Mouse (Mus musculus) embryonic facial prominence, embryonic 14.5 days (tissue): Measurements from ENCODE around the gene Cep170. TPM values are rescaled to one million over a fixed set of nuclear protein-coding genes. Genes with fewer than 3 reads are reported as not detected.

ENCODE experiments used
- ATAC-seq: fragments of 200-750 bp; cut with Nextera tagmentation; 2 replicates; pipeline ENCODE4 v1.8.0; 2017; ENCODE audit warnings: low read depth, moderate number of reproducible peaks, moderate TSS enrichment
- DNase-seq: peaks from one replicate; pipeline ENCODE4 v3.0.0-alpha.2; 2015; ENCODE audit warnings: low spot score
- H3K27ac ChIP-seq: fragments of 300-500 bp; sonication (generic); replicated peaks from 2 replicates; pipeline ENCODE4 v1.5.1; 2014; ENCODE audit warnings: low read depth, mild to moderate bottlenecking, low read length, moderate library complexity
- H3K27me3 ChIP-seq: fragments of 300-500 bp; sonication (generic); replicated peaks from 2 replicates; pipeline ENCODE4 v1.6.1; 2014; ENCODE audit warnings: low read length; ENCODE audit not compliant: control insufficient read depth, insufficient read depth
- H3K36me3 ChIP-seq: fragments of 300-500 bp; sonication (generic); 2 replicates; pipeline ENCODE4 v1.6.1; 2014; ENCODE audit warnings: low read length, mixed read lengths; ENCODE audit not compliant: control insufficient read depth, insufficient read depth
- H3K4me1 ChIP-seq: fragments of 300-500 bp; sonication (generic); 2 replicates; pipeline ENCODE4 v1.6.1; 2014; ENCODE audit warnings: antibody characterized with exemption, low read length; ENCODE audit not compliant: control insufficient read depth, insufficient read depth
- H3K4me2 ChIP-seq: fragments of 300-500 bp; sonication (generic); 2 replicates; pipeline ENCODE4 v1.6.1; 2014; ENCODE audit warnings: low read depth, mild to moderate bottlenecking, low read length, moderate library complexity, mixed read lengths
- H3K4me3 ChIP-seq: fragments of 300-500 bp; sonication (generic); 2 replicates; pipeline ENCODE4 v1.5.1; 2014; ENCODE audit warnings: low read depth, mild to moderate bottlenecking, low read length
- H3K9ac ChIP-seq: fragments of 300-500 bp; sonication (generic); 2 replicates; pipeline ENCODE4 v1.6.1; 2014; ENCODE audit warnings: low read depth, mild to moderate bottlenecking, low read length, moderate library complexity, mixed read lengths
- H3K9me3 ChIP-seq: fragments of 300-500 bp; sonication (generic); 2 replicates; pipeline ENCODE4 v1.6.1; 2016; ENCODE audit warnings: low read length; ENCODE audit not compliant: control insufficient read depth
- WGBS: fragments of 180-500 bp; shearing (Covaris S2); extraction: QIAGEN DNeasy Blood & Tissue Kit; methylation state at CpG from one replicate; pipeline ENCODE4 v1.1.7; 2014; 5-methylcytosine and 5-hydroxymethylcytosine counted together
- polyA plus RNA-seq: library from polyadenylated mRNA; unstranded; fragments of >200 nt; fragmentation: Nextera tagmentation; extraction: Ambion mirVana; gene quantifications from 2 replicates; pipeline ENCODE4 v1.2.1, GENCODE M21; 2014

Cep170 gene
- polyA plus RNA-seq, 1 experiment from 2014 or later = 36.0 TPM

- Histone ChIP-seq H3K9ac (no peak overlapping the region), H3K4me3 (no peak overlapping the region), H3K4me1 (peaks cover 21% of the 10 kb centered on the region), H3K36me3 (no peaks in the 10 kb centered on the region; the same call in 1 of the 2 replicates), H3K4me2 (no peak overlapping the region), H3K27me3 (no peaks in the 10 kb centered on the region), H3K9me3 (no peaks in the 10 kb centered on the region), H3K27ac (no peak overlapping the region)
- DNase-seq (no peak), ATAC-seq (no peak)
Measured at GRCm38 (mm10) chr1:176810161-176810560, 3.7 kb downstream of the Cep170 start.

- H3K27me3 ChIP-seq = no peaks in the 10 kb centered on the region
- DNase-seq = peak; percentile 97
- H3K9me3 ChIP-seq = no peaks in the 10 kb centered on the region
- peak; percentile 91 for ATAC-seq
- peak overlapping the region; percentile 48 for H3K27ac ChIP-seq
- H3K36me3 ChIP-seq = no peaks in the 10 kb centered on the region
- no peak overlapping the region for H3K4me3 ChIP-seq
- no peak overlapping the region for H3K9ac ChIP-seq
- H3K4me1 ChIP-seq = peaks cover 15% of the 10 kb centered on the region
- WGBS = 12% methylated on average over 2 of the region's 2 CpGs
- H3K4me2 ChIP-seq = peak overlapping the region; percentile 18; the same call in 1 of the 2 replicates
Measured at GRCm38 (mm10) chr1:176800728-176801365, 13.0 kb downstream of the Cep170 start.

- no peak overlapping the region for H3K9ac ChIP-seq
- ATAC-seq (no peak), DNase-seq (no peak)
- no peaks in the 10 kb centered on the region for H3K27me3 ChIP-seq
- H3K4me3 ChIP-seq = no peak overlapping the region
- no peaks in the 10 kb centered on the region for H3K9me3 ChIP-seq
- no peaks in the 10 kb centered on the region for H3K36me3 ChIP-seq
- H3K4me1 ChIP-seq = peaks cover 15% of the 10 kb centered on the region
- no peak overlapping the region for H3K27ac ChIP-seq
- H3K4me2 ChIP-seq = no peak overlapping the region
Measured at GRCm38 (mm10) chr1:176798673-176799072, 15.2 kb downstream of the Cep170 start.

GRCm38 (mm10) chr1:176792175-176792574 lies 21.7 kb downstream of the Cep170 start:
- H3K4me2 ChIP-seq = no peak overlapping the region
- ATAC-seq (no peak), DNase-seq (no peak)
- no peak overlapping the region for H3K9ac ChIP-seq
- no peaks in the 10 kb centered on the region for H3K27me3 ChIP-seq
- 89% methylated on average over 1 of the region's 1 CpGs for WGBS
- H3K4me1 ChIP-seq = peaks cover 3% of the 10 kb centered on the region; the same call in 1 of the 2 replicates
- peaks cover 38% of the 10 kb centered on the region for H3K36me3 ChIP-seq
- H3K9me3 ChIP-seq = no peaks in the 10 kb centered on the region
- H3K4me3 ChIP-seq = no peak overlapping the region
- no peak overlapping the region for H3K27ac ChIP-seq

GRCm38 (mm10) chr1:176789326-176789725 lies 24.5 kb downstream of the Cep170 start:
- Histone ChIP-seq H3K27me3 (no peaks in the 10 kb centered on the region), H3K9me3 (no peaks in the 10 kb centered on the region), H3K4me3 (no peak overlapping the region), H3K9ac (no peak overlapping the region), H3K36me3 (peaks cover 48% of the 10 kb centered on the region), H3K4me1 (no peaks in the 10 kb centered on the region), H3K27ac (no peak overlapping the region), H3K4me2 (no peak overlapping the region)
- DNase-seq (no peak), ATAC-seq (no peak)
- 92% methylated on average over 7 of the region's 7 CpGs for WGBS

GRCm38 (mm10) chr1:176774533-176774932 lies 39.3 kb downstream of the Cep170 start:
- Histone ChIP-seq H3K4me3 (no peak overlapping the region), H3K4me2 (no peak overlapping the region), H3K27ac (no peak overlapping the region), H3K9me3 (no peaks in the 10 kb centered on the region), H3K9ac (no peak overlapping the region), H3K4me1 (no peaks in the 10 kb centered on the region), H3K27me3 (no peaks in the 10 kb centered on the region), H3K36me3 (peaks cover 48% of the 10 kb centered on the region)
- no peak for DNase-seq
- ATAC-seq = 0 out of 2 replicates have a peak, but pooled peaks have one; percentile 30
- 87% methylated on average over 4 of the region's 4 CpGs for WGBS

GRCm38 (mm10) chr1:176762295-176762694 lies 51.6 kb downstream of the Cep170 start:
- H3K4me1 ChIP-seq = no peaks in the 10 kb centered on the region
- no peak overlapping the region for H3K27ac ChIP-seq
- H3K9me3 ChIP-seq = no peaks in the 10 kb centered on the region
- no peak overlapping the region for H3K4me3 ChIP-seq
- peaks cover 41% of the 10 kb centered on the region for H3K36me3 ChIP-seq
- H3K27me3 ChIP-seq = no peaks in the 10 kb centered on the region
- DNase-seq (no peak), ATAC-seq (no peak)
- no peak overlapping the region for H3K9ac ChIP-seq
- no peak overlapping the region for H3K4me2 ChIP-seq
- WGBS = 71% methylated on average over 2 of the region's 2 CpGs

- no peak overlapping the region for H3K27ac ChIP-seq
- H3K4me1 ChIP-seq = no peaks in the 10 kb centered on the region
- no peak overlapping the region for H3K4me2 ChIP-seq
- 88% methylated on average over 1 of the region's 1 CpGs for WGBS
- H3K36me3 ChIP-seq = peaks cover 56% of the 10 kb centered on the region
- ATAC-seq (no peak), DNase-seq (no peak)
- H3K27me3 ChIP-seq = no peaks in the 10 kb centered on the region
- no peak overlapping the region for H3K9ac ChIP-seq
- H3K4me3 ChIP-seq = no peak overlapping the region
- no peaks in the 10 kb centered on the region for H3K9me3 ChIP-seq
Measured at GRCm38 (mm10) chr1:176760673-176761072, 53.2 kb downstream of the Cep170 start.

GRCm38 (mm10) chr1:176755586-176755985 lies 58.3 kb downstream of the Cep170 start:
- DNase-seq (no peak), ATAC-seq (no peak)
- Histone ChIP-seq H3K27ac (no peak overlapping the region), H3K36me3 (peaks cover 54% of the 10 kb centered on the region), H3K4me2 (no peak overlapping the region), H3K4me3 (no peak overlapping the region), H3K4me1 (no peaks in the 10 kb centered on the region), H3K9me3 (no peaks in the 10 kb centered on the region), H3K27me3 (no peaks in the 10 kb centered on the region), H3K9ac (no peak overlapping the region)
- 93% methylated on average over 9 of the region's 9 CpGs for WGBS
